Mouse (Mus musculus): Measurements from ENCODE around the gene Cul4a.

DNA sequence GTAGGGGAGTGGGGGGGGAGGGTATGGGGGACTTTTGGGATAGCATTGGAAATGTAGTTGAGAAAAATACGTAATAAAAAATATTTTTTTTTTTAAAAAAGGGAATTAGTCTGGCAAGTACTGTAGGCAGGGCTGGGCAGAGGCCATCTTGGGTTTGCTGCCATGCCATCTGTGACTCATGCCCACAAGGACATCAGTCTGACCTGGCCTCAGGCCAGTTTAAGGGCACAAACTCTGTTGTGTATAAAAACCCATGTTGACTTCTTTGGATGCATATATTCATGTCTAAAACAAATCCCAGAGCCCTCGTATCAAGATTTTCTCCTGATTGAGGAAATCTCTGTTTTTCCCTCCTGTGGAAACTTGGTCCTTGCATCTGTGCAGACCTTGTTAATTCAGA lies 11.7 kb downstream of the Cul4a start:
- TF ChIP-seq TAL1 (IDR thresholded peaks at IDR 0.05; ENCODE audit: low read length) (no peak), GATA1 (IDR thresholded peaks at IDR 0.05; ENCODE audit: low read length) (no peak)

Data from erythroblast, embryonic 14.5 days (primary cell).